Mouse (Mus musculus): ENCODE measurements at regions not wholly inside any gene's neighbourhood (a gene's known extent, or its start where the extent isn't known, plus 50 kb on each side); places are given as distances from the start of the nearest gene placed in this dataset.

DNA sequence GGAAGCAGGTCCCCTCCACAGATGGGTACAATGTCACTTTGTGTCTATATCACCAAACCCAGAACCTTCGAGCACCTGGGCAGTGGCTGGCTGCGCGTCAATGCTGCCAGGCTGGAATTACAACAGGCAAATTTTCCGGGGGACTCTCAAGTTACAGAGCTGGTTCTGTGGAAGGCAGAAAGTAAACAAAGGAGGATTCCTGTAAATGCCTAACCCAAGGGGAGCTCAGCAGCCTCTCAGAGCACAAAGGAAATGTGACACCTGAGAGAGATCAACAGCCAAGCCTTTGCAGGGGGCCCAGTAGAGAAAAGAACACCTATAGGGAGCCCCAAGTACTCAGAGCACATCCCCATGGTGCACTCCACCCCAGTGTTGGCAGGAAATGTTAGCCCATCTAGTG, 70.7 kb downstream of the Setd4 start:
- DNase-seq (ENCODE audit: low spot score in 2 of 2) = no peak
- intact Hi-C loops (cut with DNase I) = no loop called here

DNA sequence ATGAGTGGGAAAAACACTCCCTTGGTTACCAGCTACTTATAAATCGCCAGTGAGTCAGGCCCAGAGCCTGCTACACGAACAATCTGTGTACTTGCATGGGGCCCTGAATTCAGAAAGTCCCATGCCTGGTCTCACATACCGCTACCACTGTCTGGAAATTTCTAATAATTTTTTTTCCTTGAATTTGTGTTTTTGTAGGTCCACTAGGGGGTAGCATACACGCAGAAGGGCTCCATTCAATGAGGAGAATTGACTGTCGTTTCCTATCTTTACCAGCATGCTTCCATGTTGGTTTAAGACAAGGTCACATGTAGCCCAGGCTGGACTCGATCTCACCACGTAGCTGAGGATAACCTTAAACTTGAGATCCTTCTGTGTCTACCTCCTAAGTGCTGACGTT, 71.9 kb downstream of the Setd4 start:
- no peak for DNase-seq (ENCODE audit: low spot score in 2 of 2)
- intact Hi-C loops (cut with DNase I) = no loop called here

DNA sequence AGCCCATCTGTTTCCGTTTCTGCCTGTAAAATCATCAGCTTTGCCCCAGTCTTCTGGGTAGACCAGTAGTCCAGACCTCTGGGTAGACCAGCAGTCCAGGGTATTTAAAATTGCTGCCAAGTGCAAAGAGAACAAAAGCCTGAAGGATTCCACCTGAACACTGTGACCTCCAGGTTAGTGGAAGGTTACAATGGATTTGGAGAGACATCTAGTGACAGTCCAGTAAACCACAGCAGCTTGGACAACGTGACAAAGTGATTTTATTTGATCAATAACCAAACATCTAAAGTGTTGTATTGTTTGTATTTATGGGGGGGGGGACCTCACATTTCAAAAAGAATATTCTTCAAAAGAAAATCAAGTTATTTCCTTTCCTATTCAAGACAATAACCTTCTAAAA, 81.4 kb downstream of the Setd4 start:
- no peak for DNase-seq (ENCODE audit: low spot score in 2 of 2)
- intact Hi-C loops (cut with DNase I) = no loop called here

DNA sequence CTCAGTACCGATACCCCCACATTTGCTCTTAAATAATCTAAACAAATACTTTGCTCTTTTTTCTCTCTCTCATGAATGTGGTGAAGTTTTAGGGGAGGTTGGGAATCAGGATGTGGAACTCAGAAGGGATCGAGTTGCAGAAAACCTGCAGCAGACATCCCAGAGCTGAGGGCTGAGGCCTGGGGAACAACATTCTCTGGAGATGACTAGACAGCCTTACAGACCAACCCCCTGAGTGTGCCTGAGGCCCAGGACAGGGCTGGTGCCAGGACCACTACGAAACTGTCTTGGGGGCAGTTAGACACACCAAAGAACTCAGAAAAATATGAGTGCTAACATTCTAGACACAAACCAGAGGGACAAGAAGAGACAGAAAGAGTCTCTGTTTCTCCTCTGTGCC, 83.4 kb downstream of the Setd4 start:
- DNase-seq (ENCODE audit: low spot score in 2 of 2) = no peak
- intact Hi-C loops (cut with DNase I) = no loop called here

DNA sequence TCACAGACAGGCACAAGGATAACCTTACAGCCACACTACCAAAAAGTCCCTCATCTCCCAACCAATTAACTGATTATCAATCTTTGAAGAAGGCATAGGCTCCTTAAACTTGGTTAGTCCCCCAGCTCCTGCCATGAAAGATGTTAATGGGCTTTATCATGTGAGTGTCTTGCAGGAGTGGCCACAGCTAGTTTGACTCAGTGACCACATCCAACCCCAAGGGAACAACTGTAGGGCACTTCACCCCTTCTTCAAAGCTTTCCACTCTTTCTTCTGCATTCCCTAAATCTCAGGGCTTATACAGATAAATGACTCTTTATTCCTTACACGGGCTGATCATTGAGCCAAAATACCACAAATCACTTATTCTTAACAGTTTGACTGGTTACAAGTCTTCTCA, 85.2 kb downstream of the Setd4 start:
- intact Hi-C loops (cut with DNase I) = no loop called here
- no peak for DNase-seq (ENCODE audit: low spot score in 2 of 2)

DNA sequence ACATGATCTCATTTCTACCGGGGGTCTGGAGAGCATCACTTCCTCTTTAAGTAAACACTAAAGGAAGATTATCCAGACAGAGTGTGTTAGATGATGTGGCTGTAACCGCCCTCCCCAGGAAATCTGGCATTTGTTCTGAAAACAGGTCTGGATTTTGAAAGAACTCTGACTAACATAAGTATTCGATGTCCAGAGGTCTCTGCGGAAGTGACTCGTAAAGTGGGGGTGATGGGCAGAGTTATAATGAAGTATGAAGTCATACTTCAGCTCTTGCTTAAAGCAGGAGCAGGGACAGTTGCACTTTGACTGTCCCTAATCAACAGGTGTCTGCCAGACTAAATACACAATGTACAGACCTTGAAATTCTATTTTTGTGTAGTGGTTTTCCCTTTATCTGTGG, 87.1 kb downstream of the Setd4 start:
- intact Hi-C loops (cut with DNase I) = no loop called here
- no peak for DNase-seq (ENCODE audit: low spot score in 2 of 2)

DNA sequence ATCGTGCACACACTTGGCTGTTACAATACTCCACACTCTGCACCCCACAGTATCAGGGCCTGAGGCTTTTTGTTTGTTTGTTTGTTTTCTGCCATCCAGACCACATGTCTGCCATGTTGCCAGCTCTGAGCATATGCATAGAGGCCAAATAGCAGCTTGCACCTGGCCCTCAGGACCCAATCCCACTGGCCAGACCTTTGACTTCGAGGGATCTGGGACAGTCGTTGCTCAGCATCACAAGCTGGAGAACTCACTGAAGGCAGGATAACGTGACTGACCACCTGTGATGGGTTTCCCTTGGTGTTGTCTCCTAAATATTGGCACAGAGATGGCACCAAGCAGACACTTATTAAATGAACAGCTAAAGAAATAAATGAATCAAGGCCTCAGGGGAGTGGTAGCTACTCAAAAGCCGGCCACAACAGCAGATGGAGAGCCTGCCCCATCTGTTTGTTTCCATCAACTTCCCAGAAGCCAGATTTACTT, 88.4 kb downstream of the Setd4 start:
- no peak for DNase-seq (ENCODE audit: low spot score in 2 of 2)
- intact Hi-C loops (cut with DNase I) = no loop called here

DNA sequence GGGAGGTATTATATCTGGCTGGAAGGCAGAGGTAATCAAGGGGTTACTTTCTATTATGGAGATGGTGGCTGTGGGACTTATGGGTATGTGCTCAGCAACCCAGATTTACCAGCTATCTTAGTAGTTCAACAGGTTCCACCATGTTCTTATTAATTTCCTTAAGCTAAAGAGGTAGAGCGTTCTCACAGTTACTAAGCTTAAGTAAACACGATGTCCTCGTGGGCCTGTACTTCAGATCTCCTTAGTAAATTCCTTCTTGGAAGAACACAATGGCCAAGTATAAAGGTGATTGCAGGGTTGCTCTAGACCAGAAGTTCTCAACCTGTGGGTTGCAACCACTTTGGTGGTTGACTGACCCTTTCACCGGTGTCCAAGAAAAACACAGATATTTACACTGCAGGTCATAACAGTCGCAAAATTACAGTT, 90.2 kb downstream of the Setd4 start:
- DNase-seq (ENCODE audit: low spot score in 2 of 2) = no peak
- intact Hi-C loops (cut with DNase I) = no loop called here

DNA sequence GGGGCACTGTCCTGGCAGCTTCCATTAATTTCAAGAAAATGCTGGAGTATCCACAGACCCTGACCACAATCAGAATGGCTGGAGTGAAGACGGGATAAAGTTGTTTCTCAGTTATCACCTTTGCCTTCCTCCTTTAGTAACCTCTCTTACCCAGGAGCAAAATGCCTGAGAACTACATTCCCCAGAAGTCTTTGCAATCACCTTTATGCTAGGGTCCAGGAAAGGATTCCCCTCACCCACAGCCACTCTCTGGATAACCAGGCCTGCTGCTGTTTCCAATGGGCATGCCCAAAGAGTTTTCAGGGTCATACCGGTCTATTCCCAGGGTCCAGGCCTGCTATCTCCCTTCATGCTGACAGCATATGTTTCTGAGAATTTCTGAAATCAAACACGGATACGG, 91.9 kb downstream of the Setd4 start:
- intact Hi-C loops (cut with DNase I) = no loop called here
- no peak for DNase-seq (ENCODE audit: low spot score in 2 of 2)

DNA sequence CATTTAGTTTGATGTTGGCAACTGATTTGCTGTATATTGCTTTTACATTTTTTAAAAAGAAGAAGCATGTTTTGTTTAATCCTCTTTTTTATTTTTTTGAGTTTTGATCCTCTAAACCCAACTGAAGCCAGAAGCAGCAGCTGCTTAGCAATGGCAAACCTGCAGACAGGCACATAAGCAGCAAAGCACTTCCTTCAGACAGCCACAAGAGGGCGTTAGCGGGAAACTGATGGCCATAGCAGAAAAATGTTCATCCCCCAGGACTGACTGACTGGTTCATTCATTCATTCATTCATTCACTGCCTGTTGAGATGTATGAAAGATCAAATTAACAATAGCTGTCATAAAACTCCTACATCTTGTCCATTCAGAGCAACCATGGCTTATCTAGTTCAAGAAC, 92.3 kb downstream of the Setd4 start:
- no peak for DNase-seq (ENCODE audit: low spot score in 2 of 2)
- intact Hi-C loops (cut with DNase I) = no loop called here

DNA sequence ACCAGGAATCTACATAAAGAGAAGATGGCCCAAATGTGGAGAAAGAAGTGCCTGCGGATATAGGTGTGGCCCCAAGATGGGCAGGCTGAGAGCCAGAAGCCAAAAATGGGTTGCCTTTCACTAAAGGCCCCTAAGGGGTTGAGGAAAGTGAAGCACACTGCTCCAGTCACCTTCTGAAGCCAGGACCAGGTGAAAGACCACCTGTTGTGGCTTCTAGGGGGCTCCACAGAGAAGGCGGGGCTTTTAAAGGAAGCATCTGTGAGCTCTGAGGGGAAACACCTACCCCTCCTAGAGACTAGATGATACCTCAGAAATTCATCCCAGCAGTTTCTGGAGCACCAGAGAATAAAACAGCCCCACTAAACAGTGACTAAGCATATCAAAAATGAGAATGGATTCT, 105.1 kb downstream of the Setd4 start:
- intact Hi-C loops (cut with DNase I) = no loop called here
- no peak for DNase-seq (ENCODE audit: low spot score in 2 of 2)

DNA sequence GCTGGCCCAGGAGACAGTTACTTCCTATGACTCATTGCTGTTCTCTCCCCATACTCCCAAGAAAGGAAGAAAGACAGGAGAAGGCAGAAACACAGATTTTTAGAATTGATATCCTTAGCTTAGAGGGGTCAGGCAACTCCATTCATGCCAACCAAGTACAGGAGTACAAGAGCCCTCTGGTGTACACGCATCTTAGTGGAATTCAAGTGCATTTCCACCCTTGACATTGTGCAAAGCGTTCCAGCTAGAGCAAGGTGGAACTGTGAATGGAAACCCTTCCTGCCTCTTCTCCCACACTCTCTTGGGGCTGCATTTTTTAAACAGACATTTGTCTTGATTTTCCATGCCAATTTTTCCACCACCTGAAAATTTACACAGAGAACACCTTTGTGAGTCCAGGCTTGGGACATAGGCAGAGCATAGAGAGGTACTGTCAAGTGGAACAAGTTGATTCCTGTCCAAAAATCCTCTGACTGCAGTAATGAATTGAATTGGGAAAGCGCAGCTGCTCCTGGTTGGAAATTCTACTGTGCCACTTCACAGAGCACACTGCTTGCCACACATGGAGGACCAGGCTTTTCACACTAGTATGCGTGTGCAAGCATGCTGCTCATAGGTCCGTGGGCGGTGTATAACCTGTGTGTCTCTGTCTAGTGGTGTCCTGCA, 110.4 kb downstream of the Setd4 start:
- DNase-seq (ENCODE audit: low spot score in 2 of 2) = no peak

DNA sequence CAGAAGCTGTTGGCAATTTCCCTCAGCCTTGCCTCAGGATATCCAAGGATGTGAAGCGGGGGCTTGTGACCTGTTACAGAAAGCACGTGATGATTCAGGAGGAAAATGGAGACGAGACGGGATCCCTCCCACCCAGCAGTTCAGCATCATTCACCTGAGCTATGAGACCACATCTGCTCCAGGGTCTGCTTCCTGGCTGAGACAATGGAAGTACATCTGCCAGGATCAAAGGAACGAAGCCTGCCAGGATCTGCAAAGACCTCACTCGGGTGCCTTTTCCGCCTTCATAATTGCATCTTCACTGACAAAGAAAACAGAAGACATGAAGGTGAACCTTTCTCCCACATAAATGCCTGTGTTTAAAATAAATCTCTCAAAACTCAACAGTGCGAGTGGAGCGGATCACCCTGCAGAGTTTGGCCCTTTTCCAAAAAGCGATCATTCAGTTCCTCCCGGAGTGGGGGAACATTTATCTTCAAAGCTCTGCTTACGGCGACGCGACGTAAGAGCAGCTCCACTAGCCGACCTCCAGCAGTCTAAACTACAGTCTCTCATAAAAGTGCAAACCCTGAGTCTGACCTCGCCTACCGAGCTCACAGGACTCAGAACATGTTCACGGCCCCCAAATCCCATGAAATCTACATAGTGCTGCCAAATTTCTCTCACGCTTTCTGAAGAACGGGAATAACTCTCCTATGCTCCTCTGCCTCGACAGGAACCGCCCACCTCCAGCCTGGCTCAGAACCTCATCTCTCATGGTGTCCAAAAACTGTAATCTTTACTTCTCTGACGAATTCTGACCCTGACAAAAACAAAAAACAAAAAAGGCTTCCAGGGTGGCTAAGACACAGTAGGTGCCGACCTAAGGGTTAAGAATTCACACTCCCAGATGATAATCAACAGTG, 117.0 kb downstream of the Setd4 start:
- peak; percentile 43 to 49 for DNase-seq (ENCODE audit: low spot score in 2 of 2)
- intact Hi-C loops (cut with DNase I) = no loop called here

More for the DNA sequence above, 110.4 kb downstream of the Setd4 start:
- intact Hi-C loops (cut with DNase I) = no loop called here

DNA sequence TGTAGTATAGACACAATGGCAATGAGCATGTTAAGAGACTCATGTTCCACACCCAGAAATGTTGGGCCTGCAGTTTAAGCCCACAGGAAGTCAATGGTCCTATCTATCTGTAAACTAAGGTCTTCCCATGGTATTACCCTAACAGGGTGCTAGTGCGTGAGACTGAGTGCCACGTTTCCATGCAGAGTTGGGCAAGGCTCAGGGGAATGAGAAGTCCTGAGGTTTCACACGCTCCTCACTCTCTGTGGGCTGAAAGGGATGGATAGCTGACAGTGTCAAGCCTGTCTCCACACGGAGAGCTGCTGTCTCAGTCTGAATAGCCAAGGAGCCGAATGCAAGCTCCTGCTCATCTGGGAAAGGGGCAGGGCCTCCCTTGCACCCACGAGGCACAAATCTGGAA, 133.9 kb downstream of the Setd4 start:
- intact Hi-C loops (cut with DNase I) = no loop called here
- DNase-seq (ENCODE audit: low spot score in 2 of 2) = no peak

DNA sequence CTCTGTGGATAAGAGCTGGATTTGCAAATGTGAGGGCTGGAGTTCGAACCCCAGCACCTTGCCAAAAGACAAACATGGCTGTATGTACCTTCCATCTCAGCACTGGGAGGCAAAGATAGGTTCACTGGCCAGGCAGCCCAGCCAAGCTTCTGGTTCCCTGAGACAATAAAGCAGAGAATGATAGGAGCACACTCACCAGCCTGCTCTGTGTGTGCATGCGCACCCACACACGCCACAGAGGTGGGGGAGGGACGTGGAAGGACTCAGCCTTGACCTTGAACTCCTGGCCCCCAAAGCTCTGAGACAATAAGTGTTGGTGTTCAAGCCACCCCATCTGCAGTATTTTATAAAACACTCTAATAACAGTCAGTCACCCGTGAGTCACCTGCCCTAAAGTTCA, 138.1 kb downstream of the Setd4 start:
- intact Hi-C loops (cut with DNase I) = no loop called here
- no peak for DNase-seq (ENCODE audit: low spot score in 2 of 2)

DNA sequence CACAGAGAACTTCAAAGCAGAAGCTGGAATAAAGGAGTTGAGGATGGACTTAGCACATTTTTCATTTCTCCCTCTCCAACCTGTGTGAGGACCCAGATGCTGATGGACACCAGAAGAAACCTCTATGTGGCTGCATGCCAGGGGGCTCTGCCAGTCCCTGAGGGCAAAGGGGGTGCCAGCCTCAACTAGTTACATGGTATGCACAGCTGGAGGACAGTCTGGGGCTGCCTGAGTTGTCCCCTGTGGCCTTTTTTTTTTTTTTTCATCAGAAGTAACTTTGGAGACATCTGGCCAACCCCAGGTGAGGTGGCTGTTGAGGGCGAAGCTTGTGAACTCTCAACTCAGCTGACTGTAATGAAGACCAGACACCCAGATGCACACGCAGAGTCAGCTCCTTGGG, 139.0 kb downstream of the Setd4 start:
- intact Hi-C loops (cut with DNase I) = no loop called here
- no peak for DNase-seq (ENCODE audit: low spot score in 2 of 2)

DNA sequence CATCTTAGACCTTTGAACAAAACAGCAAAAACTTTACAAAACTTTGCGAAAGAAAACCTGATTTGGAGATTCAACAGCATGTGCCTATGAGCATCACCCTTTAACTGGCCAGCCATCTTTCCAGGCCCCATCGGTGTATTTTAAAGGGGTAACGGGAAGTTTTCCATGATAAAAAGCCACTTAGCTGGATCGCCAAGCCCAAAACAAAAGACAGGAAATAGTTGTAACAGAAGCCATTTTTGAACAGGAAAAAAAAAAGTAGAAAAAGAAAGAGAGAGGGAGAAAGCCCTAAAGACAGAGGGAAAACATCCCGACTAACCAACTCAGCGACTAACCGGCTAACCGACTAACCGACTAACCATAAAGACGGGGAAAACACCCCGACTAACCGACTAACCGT, 140.5 kb downstream of the Setd4 start:
- intact Hi-C loops (cut with DNase I) = no loop called here
- no peak for DNase-seq (ENCODE audit: low spot score in 2 of 2)

DNA sequence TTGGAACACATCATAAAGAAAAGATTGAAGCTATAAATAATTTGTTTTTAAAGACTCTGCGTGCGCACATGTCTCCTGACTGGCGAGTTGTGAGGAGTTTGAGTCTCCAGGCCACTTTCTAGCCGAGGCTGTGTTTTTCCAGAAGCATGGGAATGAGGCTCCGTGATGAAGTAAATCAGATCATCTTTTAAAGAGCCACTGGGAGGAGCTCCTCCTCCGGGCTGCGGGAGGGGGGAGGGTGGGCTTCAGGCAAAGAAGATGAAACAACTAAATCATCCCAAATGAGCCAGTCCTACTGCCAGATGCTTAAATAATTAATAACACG, 141.6 kb downstream of the Setd4 start:
- DNase-seq (ENCODE audit: low spot score in 2 of 2) = no peak
- intact Hi-C loops (cut with DNase I) = no loop called here

DNA sequence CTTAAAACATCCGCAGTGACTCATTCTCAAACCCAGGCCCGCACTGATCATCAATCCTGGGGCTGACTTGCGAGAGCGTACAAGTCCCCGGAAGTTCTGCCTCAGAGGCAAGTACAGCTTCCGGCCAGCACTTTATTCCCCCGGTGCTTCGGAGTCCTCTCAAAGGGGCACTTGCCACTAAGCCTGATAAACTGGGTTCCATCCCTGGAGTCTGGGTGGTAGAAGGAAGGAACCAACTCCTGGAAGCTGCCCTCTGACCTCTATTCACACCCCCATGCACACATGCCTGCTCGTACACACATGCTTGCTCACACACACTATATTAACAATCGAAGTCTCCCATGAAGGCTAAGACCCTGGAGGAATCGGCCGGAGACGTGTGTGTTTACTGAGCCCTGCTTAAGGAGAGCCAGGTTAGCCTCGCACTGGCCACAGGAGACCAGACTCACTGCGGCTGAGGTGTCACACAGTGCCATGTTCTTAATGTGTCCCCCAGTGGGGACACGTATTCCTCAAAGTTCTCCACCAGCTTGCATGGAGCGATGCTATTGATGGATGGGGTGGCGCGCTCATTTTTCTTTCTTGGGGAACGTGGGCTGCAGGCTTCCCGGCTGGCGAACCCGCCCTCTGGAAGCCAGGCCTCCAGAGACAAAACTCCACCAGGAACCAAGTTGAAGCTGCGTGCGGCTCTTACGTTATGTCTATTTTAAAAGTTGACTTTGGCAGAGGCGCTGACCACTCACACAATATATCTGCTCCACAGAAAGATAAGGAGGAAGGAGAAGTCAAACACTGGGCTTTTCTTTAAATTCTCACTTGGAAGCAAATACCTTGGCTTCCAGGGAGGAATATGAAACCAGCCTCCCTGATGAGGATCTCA, 142.2 kb downstream of the Setd4 start:
- no peak for DNase-seq (ENCODE audit: low spot score in 2 of 2)
- intact Hi-C loops (cut with DNase I) = no loop called here

DNA sequence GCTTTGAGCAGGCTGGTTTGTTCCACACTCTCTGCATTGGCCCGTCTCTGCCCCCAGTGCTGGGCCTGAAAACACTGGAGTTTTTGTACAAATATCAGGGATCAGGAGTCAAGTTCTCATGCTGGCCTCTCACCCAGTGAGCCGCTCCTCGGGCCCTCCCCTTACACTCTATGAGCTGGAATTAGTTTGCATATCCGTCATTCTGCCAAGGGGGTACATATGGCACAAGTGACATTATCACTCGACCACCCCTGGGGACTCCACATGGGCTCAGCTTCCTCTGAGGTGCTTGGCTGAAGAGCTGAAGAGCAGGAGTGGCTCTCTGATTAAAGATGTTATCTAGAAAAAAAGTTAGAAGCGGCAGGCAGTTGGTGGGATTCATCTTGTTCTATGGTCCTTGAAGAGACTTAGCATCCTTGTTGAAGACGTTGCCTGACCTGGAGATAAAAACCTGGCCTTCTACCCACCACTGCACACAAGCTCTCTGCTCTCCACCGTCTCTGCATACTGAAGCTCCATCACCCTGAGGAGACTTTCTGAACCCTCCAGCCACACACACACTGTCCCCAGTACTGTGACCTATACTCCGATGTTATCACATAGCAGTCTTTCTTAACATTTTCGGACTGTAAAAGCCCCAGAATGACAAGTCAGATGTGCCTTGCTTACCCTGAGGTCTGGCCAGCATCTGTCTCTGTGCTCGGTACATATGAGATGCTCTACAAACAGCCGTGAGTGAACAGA, 144.2 kb downstream of the Setd4 start:
- intact Hi-C loops (cut with DNase I) = loop anchor here (5.0 to 10.0 kb wide), 2 partner anchors 118 to 305 kb away; no protein-coding TSS in a partner anchor
- no peak for DNase-seq (ENCODE audit: low spot score in 2 of 2)
